Mouse (Mus musculus) liver, postnatal 0 days (tissue): Measurements from ENCODE around the gene Hdac9.

Source experiments
- CTCF ChIP-seq: sonication (generic); IDR thresholded peaks from 2 replicates; pipeline ENCODE4 v1.5.1; 2016; ENCODE audit warnings: antibody characterized with exemption, low read depth
- EP300 ChIP-seq: IDR thresholded peaks from 2 replicates; pipeline ENCODE4 v1.6.1; 2016; ENCODE audit warnings: antibody characterized with exemption, low read depth, mild to moderate bottlenecking

DNA sequence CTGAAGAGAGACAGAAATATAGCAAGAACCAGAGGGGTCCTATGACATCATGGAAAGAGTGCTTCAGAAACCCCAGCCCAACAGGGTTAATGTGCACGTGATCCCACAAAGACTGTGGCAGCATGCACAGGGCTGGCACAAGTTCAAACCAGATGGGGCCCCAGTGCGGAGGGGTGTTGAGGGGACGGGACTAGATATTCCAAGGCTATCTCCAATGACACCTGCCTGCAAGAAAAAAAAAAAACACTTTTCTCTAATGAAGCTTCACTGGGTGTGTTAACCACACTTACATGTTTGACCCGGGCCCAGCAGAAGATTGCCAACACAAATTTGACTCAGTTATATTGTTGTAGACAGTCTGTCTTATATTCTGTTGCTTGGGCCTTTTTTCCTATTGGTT, 28.2 kb downstream of the Hdac9 start:
- TF ChIP-seq CTCF, result no peak
- TF ChIP-seq EP300, result no peak
